Mouse (Mus musculus): ENCODE measurements around the gene Tmub1. TPM values are rescaled to one million over a fixed set of nuclear protein-coding genes. Genes with fewer than 3 reads are reported as not detected.

Tmub1 gene
- 28.6 and 30.7 TPM in 2 replicates for polyA plus RNA-seq (2016; fragmentation: Nextera tagmentation; extraction: Ambion mirVana)

DNA sequence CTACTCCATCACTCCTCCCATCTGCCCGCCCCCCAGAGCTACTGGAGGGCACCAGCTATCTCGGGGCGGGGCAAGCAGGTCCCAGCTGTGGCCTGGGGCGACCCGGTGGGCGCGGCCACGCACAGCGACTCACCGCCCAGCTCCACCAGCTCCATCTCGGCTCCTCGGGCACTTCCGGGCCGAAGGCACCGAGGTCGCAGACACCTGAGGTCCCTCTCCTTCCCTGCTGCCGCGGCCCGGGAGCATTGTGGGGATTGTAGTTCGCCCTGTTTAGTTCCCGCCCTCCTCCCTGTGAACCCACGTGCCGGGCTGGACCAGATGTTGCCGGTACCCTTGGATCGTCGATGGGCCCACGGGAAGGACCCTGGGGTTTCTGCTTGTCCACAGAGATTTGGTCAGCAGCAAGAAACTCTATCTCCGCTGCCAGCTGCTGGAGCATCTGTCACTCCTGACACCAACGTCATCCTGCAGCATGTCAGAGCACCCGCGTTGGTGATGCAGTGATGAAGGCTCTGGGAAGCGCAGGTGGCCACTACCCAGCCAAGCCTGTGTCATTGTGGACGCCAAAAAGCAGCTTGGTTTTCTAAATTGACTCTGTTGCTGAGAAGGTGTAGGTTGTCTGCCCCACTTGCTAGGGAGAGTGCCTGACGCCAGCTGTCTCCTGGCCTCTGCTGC is at the start of gene Tmub1:
Tmub1 (minus strand) TSS at position 231 of the 675 bp plus-strand sequence.
- H3K4me1 ChIP-seq = peaks cover 47% of the 10 kb centered on the region
- peaks cover 10% of the 10 kb centered on the region; the same call in 1 of the 2 replicates for H3K36me3 ChIP-seq (replicated peaks)
- WGBS = 3% methylated on average over 34 of the region's 34 CpGs
- H3K9ac ChIP-seq = peak within 1 kb of the TSS; percentile 72
- H3K4me3 ChIP-seq (replicated peaks) = peak within 1 kb of the TSS; percentile 66
- H3K4me2 ChIP-seq = peak within 1 kb of the TSS; percentile 88
- H3K27me3 ChIP-seq = peaks cover 14% of the 10 kb centered on the region
- H3K27ac ChIP-seq = peak within 1 kb of the TSS; percentile 56; the same call in 1 of the 2 replicates
- no peaks in the 10 kb centered on the region for H3K9me3 ChIP-seq
- ATAC-seq (ENCODE audit: low FRiP score) = peak; percentile 39

DNA sequence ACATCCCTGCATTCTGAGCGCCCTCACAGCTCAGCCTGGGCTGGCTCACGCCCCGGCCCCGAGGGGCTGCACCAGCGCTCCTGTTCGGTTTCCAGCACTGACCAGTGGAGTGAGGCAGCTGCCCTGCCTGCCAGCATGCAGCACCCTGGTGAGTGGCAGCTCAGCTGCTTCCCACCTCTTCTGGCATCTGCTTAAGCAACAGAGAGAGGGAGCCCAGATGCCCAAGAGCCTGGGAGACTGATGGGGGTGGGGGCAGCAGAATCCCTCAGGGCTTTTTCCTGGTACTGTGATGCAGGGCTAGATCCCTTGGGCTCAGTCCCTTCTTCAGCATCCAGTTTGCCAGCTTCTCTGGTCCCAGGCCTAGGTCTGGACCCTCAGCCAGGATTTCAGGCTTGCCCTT is 49.1 kb upstream of the Tmub1 start:
- H3K27me3 ChIP-seq = peaks cover 57% of the 10 kb centered on the region
- 47% methylated on average over 6 of the region's 6 CpGs for WGBS
- H3K9me3 ChIP-seq = no peaks in the 10 kb centered on the region
- H3K36me3 ChIP-seq (replicated peaks) = peaks cover 78% of the 10 kb centered on the region
- peaks cover 59% of the 10 kb centered on the region for H3K4me1 ChIP-seq
- no peak overlapping the region for H3K9ac ChIP-seq
- ATAC-seq (ENCODE audit: low FRiP score) = no peak
- no peak overlapping the region for H3K4me2 ChIP-seq
- H3K4me3 ChIP-seq (replicated peaks) = no peak overlapping the region
- peak overlapping the region; percentile 51 for H3K27ac ChIP-seq

DNA sequence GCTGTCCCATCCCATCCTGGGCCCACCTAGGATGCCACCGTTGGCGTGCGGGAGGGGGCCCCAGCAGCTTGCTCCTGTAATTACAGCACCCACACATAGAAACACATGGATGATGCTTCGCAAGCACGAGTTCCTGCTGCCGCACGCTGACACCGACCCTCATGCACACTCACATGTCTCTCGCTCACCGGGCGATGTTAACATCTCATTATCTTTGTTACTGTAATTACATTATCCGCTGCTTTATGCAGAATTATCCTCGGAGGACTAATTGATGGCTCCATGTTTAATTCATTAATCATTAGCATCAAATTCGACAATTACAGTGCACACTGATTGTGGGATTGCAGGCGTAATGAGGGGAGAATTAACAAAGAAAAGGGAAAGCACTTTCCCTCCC is 47.4 kb upstream of the Tmub1 start:
- no peaks in the 10 kb centered on the region for H3K9me3 ChIP-seq
- H3K36me3 ChIP-seq (replicated peaks) = peaks cover 77% of the 10 kb centered on the region
- 53% methylated on average over 15 of the region's 15 CpGs for WGBS
- peaks cover 51% of the 10 kb centered on the region for H3K27me3 ChIP-seq
- peaks cover 59% of the 10 kb centered on the region for H3K4me1 ChIP-seq
- ATAC-seq (ENCODE audit: low FRiP score) = peak; percentile 28; the same call in 1 of the 2 replicates
- no peak overlapping the region for H3K4me3 ChIP-seq (replicated peaks)
- H3K9ac ChIP-seq = no peak overlapping the region
- no peak overlapping the region for H3K4me2 ChIP-seq
- H3K27ac ChIP-seq = peak overlapping the region; percentile 74

DNA sequence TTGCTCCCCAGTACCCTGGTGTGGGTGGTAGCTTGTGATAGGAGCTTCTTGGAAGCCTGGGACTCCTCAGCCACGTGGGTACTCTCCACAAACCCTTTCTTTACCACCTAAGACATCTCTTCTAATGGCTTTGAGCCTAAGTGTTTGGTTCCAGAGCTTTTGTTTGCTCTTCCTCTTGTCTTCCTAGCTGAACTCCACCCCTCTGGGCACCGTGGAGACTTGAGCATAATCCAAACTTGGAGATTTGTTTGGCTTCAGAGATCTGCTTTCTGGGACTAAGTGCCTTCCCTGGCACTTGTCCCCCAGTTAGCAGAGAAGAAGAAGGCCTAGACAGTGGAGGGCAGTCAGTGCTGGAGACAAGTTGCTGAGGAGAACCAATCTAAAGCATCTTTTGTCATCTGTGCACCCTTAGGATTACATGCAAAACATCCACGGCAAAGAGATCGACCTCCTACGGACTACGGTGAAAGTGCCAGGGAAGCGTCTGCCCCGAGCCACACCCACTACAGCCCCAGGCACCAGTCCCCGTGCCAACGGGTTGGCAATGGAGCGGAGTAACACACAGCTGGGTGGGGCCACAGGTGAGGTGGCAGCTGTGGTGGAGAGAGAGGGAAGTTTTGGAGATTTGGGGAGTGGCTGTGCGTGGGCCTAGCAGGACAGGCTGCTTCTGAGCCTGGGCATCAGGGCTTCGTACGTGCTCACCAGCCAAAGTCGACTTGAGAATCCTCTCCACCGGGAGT is 45.1 kb upstream of the Tmub1 start:
- Histone ChIP-seq H3K27me3 (peaks cover 47% of the 10 kb centered on the region), H3K4me1 (peaks cover 43% of the 10 kb centered on the region), H3K36me3 (replicated peaks) (peaks cover 84% of the 10 kb centered on the region), H3K4me2 (no peak overlapping the region), H3K4me3 (replicated peaks) (no peak overlapping the region), H3K9me3 (no peaks in the 10 kb centered on the region), H3K27ac (no peak overlapping the region), H3K9ac (no peak overlapping the region)
- 91% methylated on average over 16 of the region's 16 CpGs for WGBS
- no peak for ATAC-seq (ENCODE audit: low FRiP score)

DNA sequence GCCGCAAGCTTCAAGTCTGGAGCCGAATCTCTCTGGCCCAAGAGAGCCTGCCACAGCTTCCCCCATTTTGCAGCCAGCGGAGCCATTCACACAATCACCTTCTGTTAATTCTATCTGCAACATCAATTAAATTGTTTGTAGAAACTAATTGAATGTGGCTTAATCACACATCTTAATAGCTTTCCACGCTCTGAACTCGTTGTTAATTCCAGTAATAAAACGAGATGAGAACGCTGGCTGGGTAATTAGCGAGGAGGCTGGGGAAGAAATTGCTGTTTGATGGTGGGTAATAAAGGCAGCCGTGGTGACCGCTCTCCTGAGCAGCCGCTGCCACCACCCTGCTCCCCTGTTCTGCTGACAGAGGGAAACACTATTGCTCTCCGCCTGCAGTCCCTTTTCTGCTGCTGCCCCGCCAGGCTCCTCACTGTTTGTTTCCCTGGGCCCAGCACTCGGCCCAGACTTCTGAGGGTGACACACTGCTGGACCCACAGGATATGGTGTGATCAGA is 42.8 kb upstream of the Tmub1 start:
- Histone ChIP-seq H3K4me2 (no peak overlapping the region), H3K27me3 (peaks cover 56% of the 10 kb centered on the region), H3K4me1 (peaks cover 33% of the 10 kb centered on the region), H3K27ac (peak overlapping the region; percentile 46; the same call in 1 of the 2 replicates), H3K9me3 (no peaks in the 10 kb centered on the region), H3K9ac (no peak overlapping the region), H3K4me3 (replicated peaks) (no peak overlapping the region), H3K36me3 (replicated peaks) (peaks cover 77% of the 10 kb centered on the region)
- ATAC-seq (ENCODE audit: low FRiP score) = no peak
- WGBS = 41% methylated on average over 14 of the region's 14 CpGs

DNA sequence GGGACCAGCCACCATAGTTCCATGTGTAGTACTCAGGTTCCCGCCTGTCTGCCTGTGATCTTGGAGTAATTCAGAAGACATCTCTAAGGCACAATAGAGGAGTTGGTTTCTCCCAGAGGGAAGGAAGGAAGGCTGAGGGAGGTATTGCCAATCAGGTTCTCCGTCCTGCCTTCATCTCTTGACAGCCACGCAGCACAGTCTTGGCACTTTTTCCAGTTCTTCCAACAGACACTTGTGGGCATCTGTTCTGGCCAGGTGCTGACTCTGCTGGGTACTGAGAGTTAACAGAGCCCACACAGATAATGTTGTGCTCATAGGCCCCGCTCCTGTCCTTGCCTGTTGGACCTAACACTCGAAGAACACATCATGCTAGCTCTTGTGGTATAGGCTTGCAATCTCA is 39.1 kb upstream of the Tmub1 start:
- peaks cover 73% of the 10 kb centered on the region for H3K36me3 ChIP-seq (replicated peaks)
- H3K4me3 ChIP-seq (replicated peaks) = no peak overlapping the region
- ATAC-seq (ENCODE audit: low FRiP score) = no peak
- peaks cover 59% of the 10 kb centered on the region for H3K4me1 ChIP-seq
- no peak overlapping the region; the same call in 1 of the 2 replicates for H3K9ac ChIP-seq
- no peak overlapping the region for H3K4me2 ChIP-seq
- peaks cover 58% of the 10 kb centered on the region for H3K27me3 ChIP-seq
- no peak overlapping the region for H3K27ac ChIP-seq
- WGBS = 90% methylated on average over 5 of the region's 5 CpGs
- H3K9me3 ChIP-seq = no peaks in the 10 kb centered on the region

DNA sequence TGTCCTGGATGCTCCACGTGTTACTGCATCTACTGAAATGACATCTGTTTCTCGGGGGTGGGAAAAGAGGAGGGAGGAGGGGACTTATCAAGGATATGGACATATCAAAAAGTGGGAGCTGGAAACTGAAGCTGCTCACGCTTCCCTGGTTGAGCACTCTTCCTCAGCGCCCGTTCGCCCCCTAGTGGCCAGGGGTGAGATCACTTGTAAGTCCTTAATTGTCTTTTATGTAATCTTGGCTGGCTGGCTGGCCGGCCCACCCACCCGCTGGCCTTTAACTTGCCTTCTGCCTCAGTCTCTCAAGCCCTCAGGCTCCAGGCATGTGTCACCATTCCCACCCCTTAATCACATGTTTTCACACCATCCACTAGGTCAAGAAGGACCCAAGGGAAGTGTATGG is 38.4 kb upstream of the Tmub1 start:
- Histone ChIP-seq H3K4me1 (peaks cover 65% of the 10 kb centered on the region), H3K4me2 (no peak overlapping the region), H3K9ac (no peak overlapping the region; the same call in 1 of the 2 replicates), H3K36me3 (replicated peaks) (peaks cover 69% of the 10 kb centered on the region), H3K9me3 (no peaks in the 10 kb centered on the region), H3K4me3 (replicated peaks) (no peak overlapping the region), H3K27ac (peak overlapping the region; percentile 42; the same call in 1 of the 2 replicates), H3K27me3 (peaks cover 51% of the 10 kb centered on the region)
- 3% methylated on average over 8 of the region's 8 CpGs for WGBS
- ATAC-seq (ENCODE audit: low FRiP score) = no peak; the same call in 1 of the 2 replicates

DNA sequence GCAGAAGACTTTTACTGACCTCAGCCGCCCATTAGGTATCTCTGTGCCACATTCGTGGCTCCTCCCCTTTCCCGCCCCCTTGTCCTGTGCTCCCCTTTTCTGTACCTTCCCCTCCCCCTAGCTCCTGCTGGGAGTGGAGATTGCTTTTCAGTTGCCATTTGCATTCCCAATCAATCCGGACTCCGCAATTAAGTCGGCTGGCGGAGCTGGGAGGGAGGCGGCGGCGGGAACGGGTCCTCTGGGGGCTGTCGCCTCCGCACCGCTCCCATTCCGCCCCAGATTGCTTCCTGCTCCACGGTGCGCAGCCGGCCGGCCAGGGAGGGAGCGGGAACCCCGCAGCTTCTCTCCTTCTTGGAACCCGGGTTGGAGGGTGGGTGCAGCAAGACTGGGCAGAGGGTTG is 37.3 kb upstream of the Tmub1 start:
- Histone ChIP-seq H3K4me2 (peak overlapping the region; percentile 58), H3K4me3 (replicated peaks) (peak overlapping the region; percentile 29), H3K4me1 (peaks cover 67% of the 10 kb centered on the region), H3K9ac (peak overlapping the region; percentile 54), H3K9me3 (no peaks in the 10 kb centered on the region), H3K36me3 (replicated peaks) (peaks cover 70% of the 10 kb centered on the region), H3K27me3 (peaks cover 49% of the 10 kb centered on the region), H3K27ac (peak overlapping the region; percentile 81)
- WGBS = 10% methylated on average over 22 of the region's 22 CpGs
- peak; percentile 37 for ATAC-seq (ENCODE audit: low FRiP score)

DNA sequence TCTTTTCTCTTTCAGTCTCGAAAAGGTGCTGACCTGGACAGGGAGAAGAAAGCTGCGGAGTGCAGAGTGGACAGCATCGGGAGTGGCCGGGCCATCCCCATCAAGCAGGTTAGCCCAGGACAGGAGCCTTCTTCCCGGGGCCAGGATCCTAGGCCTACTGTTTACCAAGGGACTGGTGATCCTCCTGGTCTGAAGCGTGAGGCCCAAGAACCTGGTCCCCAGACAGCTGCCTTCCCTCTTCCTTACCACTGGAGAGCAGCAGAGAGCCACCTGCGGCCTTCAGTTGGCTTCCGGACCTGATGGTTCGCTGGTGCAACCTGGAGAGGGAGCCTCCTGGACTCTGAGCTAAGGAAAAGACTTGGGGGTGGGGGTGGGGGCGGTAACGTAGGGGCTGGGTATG is 35.7 kb upstream of the Tmub1 start:
- H3K4me3 ChIP-seq (replicated peaks) = no peak overlapping the region
- WGBS = 19% methylated on average over 11 of the region's 11 CpGs
- peaks cover 67% of the 10 kb centered on the region for H3K4me1 ChIP-seq
- H3K9me3 ChIP-seq = no peaks in the 10 kb centered on the region
- peaks cover 40% of the 10 kb centered on the region for H3K27me3 ChIP-seq
- H3K36me3 ChIP-seq (replicated peaks) = peaks cover 70% of the 10 kb centered on the region
- peak overlapping the region; percentile 42; the same call in 1 of the 2 replicates for H3K27ac ChIP-seq
- peak; percentile 13; the same call in 1 of the 2 replicates for ATAC-seq (ENCODE audit: low FRiP score)
- H3K4me2 ChIP-seq = no peak overlapping the region
- H3K9ac ChIP-seq = no peak overlapping the region

DNA sequence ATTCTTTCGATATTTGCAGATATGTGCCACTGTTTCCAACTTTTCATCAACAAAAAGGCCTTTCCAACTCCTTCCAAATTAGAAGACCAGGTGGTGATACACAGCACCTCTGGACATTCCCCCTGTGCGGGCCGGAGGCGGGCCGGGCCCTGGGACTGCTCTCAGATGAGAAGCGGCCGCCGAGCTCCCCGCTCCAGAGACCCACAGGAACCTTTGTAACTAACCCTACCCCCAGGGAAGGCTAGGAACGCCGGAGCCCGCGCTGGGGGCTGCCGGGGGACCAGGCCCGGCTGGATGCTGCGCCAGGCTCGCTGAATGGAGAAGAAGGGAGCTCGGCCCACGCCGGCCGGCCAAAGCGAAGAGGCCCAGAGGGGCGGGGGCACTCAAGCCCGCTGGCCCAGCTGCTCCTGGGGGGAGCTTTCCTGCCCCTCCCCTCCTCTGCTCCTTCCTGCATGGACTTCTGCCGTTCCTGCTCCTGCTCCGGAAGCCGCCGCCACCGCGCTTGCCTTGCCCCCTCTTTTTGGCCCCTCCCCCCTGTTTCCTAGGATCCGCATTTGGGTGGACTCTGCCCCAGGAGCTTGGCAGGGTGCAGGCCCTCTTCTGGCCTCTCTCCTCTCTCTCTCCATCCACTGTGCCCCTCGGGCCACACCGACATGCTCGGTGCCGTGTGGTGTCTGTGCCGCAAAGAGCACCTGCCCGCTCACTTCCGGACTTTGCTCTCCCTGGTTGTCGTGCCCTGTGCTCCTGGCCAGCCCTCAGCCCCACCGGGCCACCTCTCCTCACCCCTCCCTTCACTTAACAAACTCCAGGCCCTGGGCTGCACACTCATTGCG is 34.8 kb upstream of the Tmub1 start:
- Histone ChIP-seq H3K9me3 (no peaks in the 10 kb centered on the region), H3K9ac (peak overlapping the region; percentile 25; the same call in 1 of the 2 replicates), H3K36me3 (replicated peaks) (peaks cover 70% of the 10 kb centered on the region), H3K27me3 (peaks cover 36% of the 10 kb centered on the region), H3K4me3 (replicated peaks) (no peak overlapping the region), H3K4me2 (peak overlapping the region; percentile 21; the same call in 1 of the 2 replicates), H3K4me1 (peaks cover 67% of the 10 kb centered on the region), H3K27ac (0 out of 2 replicates have a peak overlapping the region, but pooled peaks have one; percentile 32)
- ATAC-seq (ENCODE audit: low FRiP score) = no peak
- WGBS = 37% methylated on average over 41 of the region's 41 CpGs

DNA sequence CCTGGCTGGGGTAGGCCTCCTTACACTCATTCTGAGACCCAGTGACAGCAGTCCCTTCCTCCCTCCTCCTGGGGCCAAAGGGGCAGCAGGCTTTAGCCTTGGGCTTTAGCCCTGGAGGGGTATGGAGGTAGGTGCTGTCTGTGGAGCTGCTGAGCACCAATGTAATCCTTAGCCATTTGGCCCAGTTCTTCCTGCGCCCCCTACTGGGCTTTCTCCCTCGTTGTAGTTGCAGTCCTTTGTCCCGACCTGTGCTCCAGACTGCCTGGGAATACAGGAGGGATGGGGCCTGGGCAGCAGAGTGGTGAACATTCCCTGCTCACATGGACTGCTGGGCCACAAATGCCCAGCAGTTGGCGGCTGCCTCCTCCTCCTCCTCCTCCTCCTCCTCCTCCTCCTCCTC is 34.0 kb upstream of the Tmub1 start:
- ATAC-seq (ENCODE audit: low FRiP score) = peak; percentile 53
- Histone ChIP-seq H3K4me3 (replicated peaks) (no peak overlapping the region), H3K4me2 (no peak overlapping the region), H3K9me3 (no peaks in the 10 kb centered on the region), H3K9ac (0 out of 2 replicates have a peak overlapping the region, but pooled peaks have one; percentile 8), H3K36me3 (replicated peaks) (peaks cover 69% of the 10 kb centered on the region), H3K27me3 (peaks cover 31% of the 10 kb centered on the region), H3K4me1 (peaks cover 67% of the 10 kb centered on the region), H3K27ac (0 out of 2 replicates have a peak overlapping the region, but pooled peaks have one; percentile 27)
- 6% methylated on average over 4 of the region's 4 CpGs for WGBS
